8 mouse cellular contexts compared by ENCODE assay signal in the genomic region with DNA sequence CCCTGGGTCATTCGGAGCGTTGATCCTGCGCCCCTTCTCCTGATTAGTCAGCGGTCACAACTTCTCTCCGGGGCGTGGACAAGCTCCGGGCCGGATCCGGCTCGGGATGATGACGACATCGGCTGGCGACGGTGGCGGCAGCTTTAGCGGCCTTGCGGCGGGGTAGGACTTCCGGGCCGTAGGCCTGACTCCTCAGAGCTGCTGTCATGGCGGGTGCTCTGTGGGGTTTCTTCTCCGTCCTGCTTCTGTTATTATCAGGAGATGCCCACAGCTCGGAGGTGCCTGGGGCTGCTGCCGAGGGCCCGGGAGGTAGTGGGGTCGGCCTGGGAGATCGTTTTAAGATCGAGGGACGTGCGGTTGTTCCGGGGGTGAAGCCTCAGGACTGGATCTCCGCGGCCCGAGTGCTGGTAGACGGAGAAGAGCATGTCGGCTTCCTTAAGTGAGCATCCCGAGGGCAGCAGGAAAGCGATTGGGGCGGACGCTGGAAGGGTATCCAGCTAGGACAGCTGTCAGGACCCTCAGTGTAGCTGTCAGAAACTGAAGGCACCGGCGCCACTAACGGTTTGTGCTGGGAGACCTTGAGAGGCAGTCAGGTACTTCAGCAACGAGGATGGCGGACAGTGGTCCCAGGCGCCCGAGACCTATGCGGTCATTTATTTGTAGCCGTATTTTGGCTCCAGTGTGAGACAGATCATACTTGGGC. TPM values are rescaled to one million over a fixed set of nuclear protein-coding genes. Genes with fewer than 3 reads are reported as not detected.
A peak's percentile ranks its signal among the peaks of the same experiment; 100 is the strongest.
DNase-seq lines count a peak whose midpoint lies in the region; ATAC-seq and TF ChIP-seq lines count a peak whose summit lies in the region.

A gene (plus strand): TSS at position 136 of the 703 bp plus-strand sequence.

- TF ChIP-seq CTCF in ES-Bruce4 (IDR thresholded peaks at IDR 0.05; ENCODE audit: low read depth, low read length): no peak

- no peaks in the 10 kb centered on the region; the same call in 1 of the 2 replicates for H3K36me3 ChIP-seq in ES-Bruce4 (ENCODE audit: control insufficient read depth, insufficient read depth, low read length, poor library complexity, severe bottlenecking)
- no peaks in the 10 kb centered on the region for H3K36me3 ChIP-seq in forebrain, embryonic 14.5 days (ENCODE audit: control insufficient read depth, insufficient read depth, low read length)
- 0 out of 2 replicates have a peak, but pooled peaks cover 2% of the 10 kb centered on the region for H3K36me3 ChIP-seq in neural tube, embryonic 15.5 days

- peak within 1 kb of the TSS; percentile 72 for H3K9ac ChIP-seq in ES-Bruce4 (ENCODE audit: low read depth, poor library complexity, severe bottlenecking)
- H3K9ac ChIP-seq in forebrain, embryonic 14.5 days (ENCODE audit: low read length): peak within 1 kb of the TSS; percentile 91
- peak within 1 kb of the TSS; percentile 70 for H3K9ac ChIP-seq in neural tube, embryonic 15.5 days (replicated peaks)

- peak within 1 kb of the TSS; percentile 82 for H3K27ac ChIP-seq in ES-Bruce4 (ENCODE audit: insufficient read depth, low read length)
- peak within 1 kb of the TSS; percentile 61; the same call in 1 of the 2 replicates for H3K27ac ChIP-seq in forebrain, embryonic 14.5 days (ENCODE audit: low read depth, low read length)
- peak within 1 kb of the TSS; percentile 88 for H3K27ac ChIP-seq in neural tube, embryonic 15.5 days (replicated peaks)

- H3K4me3 ChIP-seq in ES-Bruce4 (ENCODE audit: low read depth, low read length): peak within 1 kb of the TSS; percentile 99
- peak within 1 kb of the TSS; percentile 78 for H3K4me3 ChIP-seq in forebrain, embryonic 14.5 days (ENCODE audit: low read depth, low read length)
- peak within 1 kb of the TSS; percentile 89 for H3K4me3 ChIP-seq in neural tube, embryonic 15.5 days (replicated peaks)

- intact Hi-C loops in heart, postnatal 14 days (cut with DNase I): loop anchor here (2.0 to 10.0 kb wide), 3 partner anchors 76 to 190 kb away; a partner anchor contains a TSS

- no peaks in the 10 kb centered on the region for H3K4me1 ChIP-seq in ES-Bruce4 (ENCODE audit: control insufficient read depth, insufficient read depth, low read length)
- peaks cover 8% of the 10 kb centered on the region for H3K4me1 ChIP-seq in forebrain, embryonic 14.5 days (ENCODE audit: control insufficient read depth, insufficient read depth, low read length)
- H3K4me1 ChIP-seq in neural tube, embryonic 15.5 days: peaks cover 26% of the 10 kb centered on the region

- peak within 1 kb of the TSS; percentile 61 for H3K4me2 ChIP-seq in forebrain, embryonic 14.5 days (ENCODE audit: low read length)
- peak within 1 kb of the TSS; percentile 80 for H3K4me2 ChIP-seq in neural tube, embryonic 15.5 days

- WGBS in forebrain, embryonic 14.5 days: under 1% methylated on average over 49 of the region's 49 CpGs
- WGBS in neural tube, embryonic 15.5 days: under 1% methylated on average over 49 of the region's 49 CpGs

- no peaks in the 10 kb centered on the region for H3K9me3 ChIP-seq in ES-Bruce4 (replicated peaks; ENCODE audit: control insufficient read depth, insufficient read depth, low read length, poor library complexity, severe bottlenecking)
- H3K9me3 ChIP-seq in forebrain, embryonic 14.5 days (replicated peaks; ENCODE audit: control insufficient read depth, low read length): no peaks in the 10 kb centered on the region
- H3K9me3 ChIP-seq in neural tube, embryonic 15.5 days (replicated peaks): no peaks in the 10 kb centered on the region

- peak; percentile 94 for ATAC-seq in cerebellum, adult (ENCODE audit: insufficient number of reproducible peaks, low FRiP score, low TSS enrichment)
- peak; percentile 100 for ATAC-seq in forebrain, embryonic 14.5 days
- ATAC-seq in neural tube, embryonic 15.5 days (ENCODE audit: low FRiP score): peak; percentile 99

- H3K27me3 ChIP-seq in ES-Bruce4 (ENCODE audit: control insufficient read depth, insufficient read depth, low read length, poor library complexity, severe bottlenecking): no peaks in the 10 kb centered on the region
- H3K27me3 ChIP-seq in forebrain, embryonic 14.5 days (replicated peaks; ENCODE audit: control insufficient read depth, insufficient read depth, low read length): no peaks in the 10 kb centered on the region
- H3K27me3 ChIP-seq in neural tube, embryonic 15.5 days (replicated peaks): no peaks in the 10 kb centered on the region

- TF ChIP-seq EP300 in ES-Bruce4 (IDR thresholded peaks at IDR 0.05; ENCODE audit: insufficient read depth, low read depth, low read length): 0 out of 2 replicates have a peak, but pooled peaks have one; percentile 5

- peak; percentile 91 for TF ChIP-seq POLR2A in ES-Bruce4 (IDR thresholded peaks at IDR 0.05; ENCODE audit: insufficient read depth, low read length)

- DNase-seq in forebrain, embryonic 14.5 days (ENCODE audit: low spot score): peak; percentile 97
- DNase-seq in heart, postnatal 14 days: peak; percentile 98 to 100
- peak; percentile 94 for DNase-seq in layer of hippocampus, adult 11-12 months (ENCODE audit: low spot score)
- DNase-seq in lung, adult 18-20 months: peak; percentile 96 to 97
- DNase-seq in testis, postnatal 14 days (ENCODE audit: low spot score): peak; percentile 97

RNA-seq across cellular contexts. Expression of the gene that starts here (rescaled TPM):
- polyA plus RNA-seq in ES-Bruce4 (2011; ENCODE audit: insufficient read depth, insufficient read length, low read depth, missing spikeins): 6.3 and 6.6 TPM in 2 replicates
- polyA plus RNA-seq in forebrain, embryonic 14.5 days (2014; fragmentation: Nextera tagmentation; extraction: Ambion mirVana): 15.2 and 15.3 TPM in 2 replicates
- total RNA-seq in heart, postnatal 14 days (2021): 10 to 100 TPM; 15.2 to 15.5 TPM
- 24.5 and 24.6 TPM in 2 replicates for polyA plus RNA-seq in neural tube, embryonic 15.5 days (2015; fragmentation: Nextera tagmentation; extraction: Ambion mirVana)

Comparison
In these comparisons a context has a peak if more than half of its experiments do, and no peak if none do; other contexts are left out.
1. Peak in every context shown above with its lines: DNase-seq, ATAC-seq, H3K4me3 ChIP-seq and H3K27ac ChIP-seq.